Mouse (Mus musculus): Measurements from ENCODE around the gene Klf12.
A peak's percentile ranks its signal among the peaks of the same experiment; 100 is the strongest.

The Klf12 gene

GRCm38 (mm10) chr14:100284119-100284860 is at the start of gene Klf12:
Klf12 (minus strand) TSS chr14:100284679.
- DNase-seq (ENCODE audit: low read depth, low spot score), result peak; percentile 93

GRCm38 (mm10) chr14:100333369-100333768 is 48.9 kb upstream of the Klf12 start:
- peak; percentile 18 for DNase-seq (ENCODE audit: low read depth, low spot score)

- DNase-seq (ENCODE audit: low read depth, low spot score), result no peak
Observed at GRCm38 (mm10) chr14:100328602-100329276, 44.3 kb upstream of the Klf12 start.

- DNase-seq (ENCODE audit: low read depth, low spot score), result no peak
Observed at GRCm38 (mm10) chr14:100324303-100324702, 39.8 kb upstream of the Klf12 start.

DNA sequence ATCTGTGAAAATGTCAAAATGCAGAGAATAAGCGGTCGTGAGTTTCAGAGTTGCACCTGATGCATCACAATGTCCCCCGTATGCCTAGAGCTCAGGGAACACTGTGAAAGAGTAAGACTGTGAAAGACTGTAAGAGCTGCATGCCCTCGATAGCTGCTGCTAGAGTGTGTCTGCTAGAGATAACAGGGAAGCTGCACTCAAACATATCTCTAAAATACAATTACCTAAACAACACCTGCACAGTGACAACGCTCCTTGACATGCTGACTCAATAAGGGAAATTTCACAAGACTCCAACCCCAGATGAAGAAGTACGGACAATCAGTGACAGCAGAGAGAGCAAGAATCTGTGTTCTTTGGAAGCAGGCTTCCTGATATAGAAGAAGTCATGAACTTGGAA is 37.5 kb upstream of the Klf12 start:
- no peak for DNase-seq (ENCODE audit: low read depth, low spot score)

DNA sequence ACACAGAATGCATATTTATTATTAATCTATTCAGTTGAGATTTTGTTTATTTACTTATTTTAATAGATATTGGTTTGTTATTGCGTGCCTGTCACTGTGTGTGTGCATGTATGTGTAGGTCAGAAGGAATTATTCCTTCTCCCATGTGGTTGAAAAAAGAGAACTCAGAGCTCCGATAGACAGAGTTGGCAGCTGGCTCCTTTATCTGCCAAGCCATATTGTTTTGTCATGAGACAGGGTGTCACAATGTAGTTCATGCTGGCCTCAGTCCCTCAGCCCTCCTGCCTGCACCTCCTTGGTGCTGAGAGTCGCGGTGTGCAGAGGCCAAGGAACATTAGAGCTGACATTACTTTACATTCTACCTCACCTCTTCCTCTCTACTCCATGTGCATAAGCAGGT is 32.3 kb upstream of the Klf12 start:
- no peak for DNase-seq (ENCODE audit: low read depth, low spot score)

GRCm38 (mm10) chr14:100314099-100314498 is 29.6 kb upstream of the Klf12 start:
- DNase-seq (ENCODE audit: low read depth, low spot score), result no peak

GRCm38 (mm10) chr14:100300905-100301304 is 16.4 kb upstream of the Klf12 start:
- no peak for DNase-seq (ENCODE audit: low read depth, low spot score)

DNA sequence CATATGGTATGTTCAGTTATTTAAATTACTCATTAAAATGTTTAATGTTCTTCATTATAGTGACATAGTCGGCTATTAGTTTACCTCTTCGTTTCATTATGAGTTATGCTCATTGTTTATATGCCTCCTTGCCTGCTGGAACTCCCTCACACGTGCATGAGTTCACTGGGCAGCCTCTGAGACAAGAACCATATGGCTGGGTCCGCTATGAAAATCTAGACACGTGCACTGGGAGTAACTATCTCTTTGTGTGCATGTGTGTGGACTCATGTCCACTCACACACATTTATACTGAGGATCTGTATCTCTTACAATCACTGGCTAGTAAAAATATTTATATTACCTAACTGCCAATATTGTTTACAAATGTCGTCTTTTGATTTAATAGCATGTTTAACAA is 14.4 kb upstream of the Klf12 start:
- DNase-seq (ENCODE audit: low read depth, low spot score), result no peak

DNA sequence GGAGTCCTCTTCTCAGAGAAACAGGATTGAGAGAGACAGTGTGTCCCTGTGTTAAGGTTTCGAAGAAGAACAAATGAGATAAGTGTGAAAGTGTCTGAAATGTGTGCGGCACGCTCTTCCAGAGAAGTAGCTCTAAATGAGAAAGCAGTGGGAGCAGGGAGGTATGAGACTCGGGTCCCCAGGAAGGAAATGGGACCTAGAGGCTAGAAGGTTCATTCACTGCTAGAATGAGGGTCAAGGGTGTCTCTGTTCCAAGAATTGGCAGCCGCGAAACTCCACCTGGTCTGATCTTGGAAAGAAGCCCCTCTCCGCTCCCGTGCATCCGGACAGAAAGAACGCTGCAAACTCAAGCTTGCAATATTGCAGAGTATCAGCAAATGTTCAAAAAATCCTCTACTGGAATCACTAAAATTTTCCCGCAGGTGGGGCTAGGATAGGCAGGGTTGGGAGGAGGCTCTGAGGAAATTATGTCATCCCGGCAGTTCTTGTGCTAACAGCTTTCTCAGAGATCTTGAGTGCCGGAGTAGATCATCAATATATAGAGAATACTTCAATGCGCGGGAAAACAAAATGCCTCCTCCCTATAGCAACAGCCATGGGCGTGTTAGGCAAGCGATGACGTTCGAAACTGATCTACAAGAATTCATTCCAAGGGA is 2.2 kb upstream of the Klf12 start:
- peak; percentile 58 for DNase-seq (ENCODE audit: low read depth, low spot score)

DNA sequence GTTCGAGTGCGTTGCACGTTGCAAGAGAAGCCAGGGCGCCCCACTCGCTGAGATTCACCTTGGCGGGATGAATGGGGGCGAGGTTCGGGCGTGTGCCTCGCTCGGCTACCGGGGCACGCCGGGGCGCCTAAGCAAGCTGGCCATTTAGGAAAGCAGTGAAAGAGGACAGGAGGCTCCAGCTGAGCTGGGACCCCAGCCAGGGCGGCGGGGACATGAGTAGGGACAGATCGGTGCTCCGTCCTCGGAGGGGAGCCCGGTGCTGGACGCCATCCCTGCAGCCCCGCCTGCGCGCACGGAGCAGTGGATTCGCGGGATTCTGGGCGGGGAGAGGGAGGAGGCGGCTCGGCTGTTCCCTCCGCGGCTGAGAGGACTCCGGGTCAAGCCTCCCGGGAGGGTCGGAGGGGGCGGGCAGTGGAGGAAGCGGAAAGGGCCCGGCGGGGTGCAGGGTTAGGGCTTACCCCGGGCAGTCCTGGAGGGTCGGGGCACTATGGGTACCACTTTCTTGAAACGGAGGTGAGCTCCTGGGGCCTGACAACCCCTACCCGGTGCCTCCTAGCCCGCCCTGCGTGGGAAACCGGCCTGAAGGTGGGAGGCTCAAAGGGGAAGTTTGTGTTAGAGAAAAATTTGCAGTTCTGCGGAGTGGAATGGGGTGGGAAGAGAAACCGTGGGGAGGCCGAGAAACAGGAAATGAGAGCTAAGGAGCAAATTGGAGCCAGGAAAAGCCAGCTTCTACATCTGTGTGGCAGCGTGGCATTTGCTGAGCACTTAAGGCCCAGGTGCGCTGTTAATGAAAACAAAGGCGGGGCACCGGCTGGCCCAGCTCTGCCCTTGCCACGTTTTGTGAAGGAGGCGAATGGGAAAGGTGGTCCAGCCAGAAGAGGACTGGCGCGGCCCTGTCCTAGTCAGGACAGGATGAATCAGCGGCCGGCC is 1.4 kb upstream of the Klf12 start:
- peak; percentile 83 for DNase-seq (ENCODE audit: low read depth, low spot score)

GRCm38 (mm10) chr14:100284861-100285655 is 579 bp upstream of the Klf12 start:
- peak; percentile 86 for DNase-seq (ENCODE audit: low read depth, low spot score)

- peak; percentile 47 for DNase-seq (ENCODE audit: low read depth, low spot score)
Observed at GRCm38 (mm10) chr14:100283411-100284118, 914 bp downstream of the Klf12 start.

- DNase-seq (ENCODE audit: low read depth, low spot score), result peak; percentile 31
Observed at GRCm38 (mm10) chr14:100282651-100283050, 1.8 kb downstream of the Klf12 start.

DNA sequence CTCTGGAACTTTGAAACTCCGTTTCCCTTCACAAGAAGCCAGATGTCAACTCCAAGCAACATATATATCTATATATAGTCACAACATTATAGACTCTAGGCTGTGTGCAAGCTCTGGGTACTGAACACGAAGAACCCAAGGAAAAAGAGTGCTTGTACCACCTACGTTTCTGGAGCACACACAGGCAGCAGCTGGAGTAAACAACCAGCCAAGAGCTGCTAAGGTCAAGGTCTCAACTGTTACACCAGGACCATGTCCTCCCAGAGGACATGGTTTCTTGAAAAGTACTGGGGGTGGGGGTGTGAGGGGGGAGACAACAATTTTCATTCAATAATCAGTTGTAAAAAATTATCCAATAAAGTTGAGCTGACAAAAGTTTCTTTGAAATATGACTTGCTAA is 2.7 kb downstream of the Klf12 start:
- no peak for DNase-seq (ENCODE audit: low read depth, low spot score)

DNA sequence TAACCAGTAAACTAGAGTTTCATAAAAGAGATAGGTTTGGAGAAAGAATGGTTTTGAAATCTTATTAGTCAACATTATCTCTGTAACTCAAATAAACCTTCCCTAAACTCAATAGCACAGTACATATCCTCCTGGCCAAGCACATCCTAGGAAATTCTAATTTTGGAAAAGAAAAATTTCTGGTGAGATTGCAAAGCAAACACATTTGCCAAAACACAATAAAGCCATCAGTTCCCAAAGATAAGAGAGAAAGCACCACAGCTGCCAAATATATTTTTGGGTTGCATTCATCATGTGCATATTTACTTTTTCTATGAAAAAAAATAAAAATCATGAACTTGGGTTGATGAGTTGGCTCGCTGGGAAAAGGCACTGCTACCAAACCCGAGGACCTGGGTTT is 10.3 kb downstream of the Klf12 start:
- DNase-seq (ENCODE audit: low read depth, low spot score), result peak; percentile 16

DNA sequence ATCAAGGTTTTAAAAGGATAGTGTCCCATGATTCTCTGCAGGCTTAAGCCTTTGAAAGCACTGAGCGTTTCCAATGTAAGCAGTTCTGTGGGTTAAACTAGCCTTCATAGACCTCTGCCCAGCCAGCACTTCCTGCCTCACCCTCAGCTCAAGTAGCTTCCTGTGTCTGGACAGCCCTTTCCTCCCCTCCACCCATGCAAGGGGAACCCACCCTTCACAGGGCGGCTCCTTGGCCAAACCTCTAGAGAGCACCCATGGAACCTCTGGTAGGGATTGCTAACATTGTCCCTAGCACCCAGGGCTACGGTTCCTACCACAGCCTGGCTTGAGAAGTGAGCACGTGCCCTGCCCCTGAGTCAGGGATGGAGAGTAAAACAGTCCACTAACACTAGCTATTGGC is 23.9 kb downstream of the Klf12 start:
- peak; percentile 13 for DNase-seq (ENCODE audit: low read depth, low spot score)

- DNase-seq (ENCODE audit: low read depth, low spot score), result no peak
Observed at GRCm38 (mm10) chr14:100243046-100243445, 41.4 kb downstream of the Klf12 start.

GRCm38 (mm10) chr14:100239874-100240273 is 44.6 kb downstream of the Klf12 start:
- DNase-seq (ENCODE audit: low read depth, low spot score), result no peak

- no peak for DNase-seq (ENCODE audit: low read depth, low spot score)
Observed at GRCm38 (mm10) chr14:100236757-100237156, 47.7 kb downstream of the Klf12 start.
